Mouse (Mus musculus): ENCODE measurements at regions not wholly inside any gene's neighbourhood (a gene's known extent, or its start where the extent isn't known, plus 50 kb on each side); places are given as distances from the start of the nearest gene placed in this dataset.

GRCm38 (mm10) chr1:61263466-61263865, 285.7 kb downstream of the Icos start:
- Histone ChIP-seq H3K4me3 (replicated peaks; ENCODE audit: low read length) (no peak overlapping the region), H3K4me1 (replicated peaks; ENCODE audit: control insufficient read depth, insufficient read depth, low read length) (peaks cover 26% of the 10 kb centered on the region; the same call in 1 of the 2 replicates), H3K9me3 (ENCODE audit: control insufficient read depth, low read length) (no peaks in the 10 kb centered on the region), H3K36me3 (replicated peaks; ENCODE audit: control insufficient read depth, insufficient read depth) (no peaks in the 10 kb centered on the region), H3K4me2 (replicated peaks) (no peak overlapping the region), H3K27ac (no peak overlapping the region), H3K27me3 (ENCODE audit: control insufficient read depth, insufficient read depth, low read length) (no peaks in the 10 kb centered on the region), H3K9ac (no peak overlapping the region)
- DNase-seq (ENCODE audit: low spot score) (no peak), ATAC-seq (ENCODE audit: low FRiP score) (no peak)
- WGBS: 57% methylated on average over 10 of the region's 10 CpGs

DNA sequence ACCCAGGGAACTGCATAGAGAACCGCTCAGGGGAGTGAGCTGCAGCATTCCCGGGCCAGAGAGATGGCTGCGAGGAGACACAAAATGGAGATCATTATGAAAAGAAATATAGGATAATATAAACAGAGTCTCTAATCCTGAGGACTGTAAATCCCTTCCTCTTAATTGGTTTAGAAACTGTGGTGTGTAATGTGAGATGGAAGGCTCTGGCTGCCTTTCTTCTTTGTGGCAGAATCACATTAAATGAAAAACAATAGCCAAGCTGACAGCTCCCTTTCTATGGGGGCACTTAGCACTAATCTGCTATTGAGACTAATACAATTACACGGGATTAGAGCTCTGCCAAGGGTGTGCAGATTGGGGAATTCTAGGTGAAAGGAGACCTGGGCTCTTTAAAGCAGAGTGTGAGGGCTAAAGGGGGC, 288.0 kb downstream of the Icos start:
- no peaks in the 10 kb centered on the region for H3K36me3 ChIP-seq (replicated peaks; ENCODE audit: control insufficient read depth, insufficient read depth)
- H3K4me2 ChIP-seq (replicated peaks): no peak overlapping the region
- peak overlapping the region; percentile 32 for H3K27ac ChIP-seq
- DNase-seq (ENCODE audit: low spot score) (peak; percentile 36), ATAC-seq (ENCODE audit: low FRiP score) (peak; percentile 60; the same call in 1 of the 2 replicates)
- 7% methylated on average over 4 of the region's 4 CpGs for WGBS
- H3K9me3 ChIP-seq (ENCODE audit: control insufficient read depth, low read length): no peaks in the 10 kb centered on the region
- no peak overlapping the region for H3K9ac ChIP-seq
- peaks cover 26% of the 10 kb centered on the region; the same call in 1 of the 2 replicates for H3K4me1 ChIP-seq (replicated peaks; ENCODE audit: control insufficient read depth, insufficient read depth, low read length)
- no peak overlapping the region for H3K4me3 ChIP-seq (replicated peaks; ENCODE audit: low read length)
- no peaks in the 10 kb centered on the region for H3K27me3 ChIP-seq (ENCODE audit: control insufficient read depth, insufficient read depth, low read length)

GRCm38 (mm10) chr1:61273843-61274242, 296.1 kb downstream of the Icos start:
- Histone ChIP-seq H3K9me3 (ENCODE audit: control insufficient read depth, low read length) (no peaks in the 10 kb centered on the region), H3K4me3 (replicated peaks; ENCODE audit: low read length) (no peak overlapping the region), H3K9ac (no peak overlapping the region), H3K27me3 (ENCODE audit: control insufficient read depth, insufficient read depth, low read length) (no peaks in the 10 kb centered on the region), H3K4me1 (replicated peaks; ENCODE audit: control insufficient read depth, insufficient read depth, low read length) (no peaks in the 10 kb centered on the region), H3K4me2 (replicated peaks) (no peak overlapping the region), H3K27ac (no peak overlapping the region), H3K36me3 (replicated peaks; ENCODE audit: control insufficient read depth, insufficient read depth) (no peaks in the 10 kb centered on the region)
- 76% methylated on average over 4 of the region's 4 CpGs for WGBS
- no peak for DNase-seq (ENCODE audit: low spot score)
- no peak for ATAC-seq (ENCODE audit: low FRiP score)

DNA sequence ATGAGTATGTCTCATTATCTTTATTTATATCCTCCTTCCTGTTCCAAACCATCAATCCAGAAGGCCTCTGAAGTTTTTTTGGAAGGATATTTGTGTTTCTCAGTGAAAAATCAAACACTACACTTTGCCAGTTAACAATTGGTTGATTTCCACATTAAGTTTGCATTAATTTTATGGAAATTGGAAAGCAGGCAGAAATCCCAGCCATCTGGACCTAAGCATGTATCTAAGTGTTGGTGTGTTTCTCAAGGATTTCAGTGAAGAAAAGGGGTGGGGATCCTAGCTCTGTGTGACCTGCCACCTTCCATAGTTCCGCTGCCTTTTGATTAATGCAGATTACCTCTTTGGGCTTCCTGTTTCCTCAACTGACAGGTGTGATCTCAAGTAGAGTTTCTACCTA, 296.5 kb downstream of the Icos start:
- H3K9ac ChIP-seq: no peak overlapping the region
- no peak for DNase-seq (ENCODE audit: low spot score)
- no peak for ATAC-seq (ENCODE audit: low FRiP score)
- H3K4me1 ChIP-seq (replicated peaks; ENCODE audit: control insufficient read depth, insufficient read depth, low read length): no peaks in the 10 kb centered on the region
- no peaks in the 10 kb centered on the region for H3K27me3 ChIP-seq (ENCODE audit: control insufficient read depth, insufficient read depth, low read length)
- no peaks in the 10 kb centered on the region for H3K9me3 ChIP-seq (ENCODE audit: control insufficient read depth, low read length)
- H3K27ac ChIP-seq: no peak overlapping the region
- H3K4me3 ChIP-seq (replicated peaks; ENCODE audit: low read length): no peak overlapping the region
- H3K36me3 ChIP-seq (replicated peaks; ENCODE audit: control insufficient read depth, insufficient read depth): no peaks in the 10 kb centered on the region
- WGBS: 85% methylated on average over 1 of the region's 1 CpGs
- no peak overlapping the region for H3K4me2 ChIP-seq (replicated peaks)

DNA sequence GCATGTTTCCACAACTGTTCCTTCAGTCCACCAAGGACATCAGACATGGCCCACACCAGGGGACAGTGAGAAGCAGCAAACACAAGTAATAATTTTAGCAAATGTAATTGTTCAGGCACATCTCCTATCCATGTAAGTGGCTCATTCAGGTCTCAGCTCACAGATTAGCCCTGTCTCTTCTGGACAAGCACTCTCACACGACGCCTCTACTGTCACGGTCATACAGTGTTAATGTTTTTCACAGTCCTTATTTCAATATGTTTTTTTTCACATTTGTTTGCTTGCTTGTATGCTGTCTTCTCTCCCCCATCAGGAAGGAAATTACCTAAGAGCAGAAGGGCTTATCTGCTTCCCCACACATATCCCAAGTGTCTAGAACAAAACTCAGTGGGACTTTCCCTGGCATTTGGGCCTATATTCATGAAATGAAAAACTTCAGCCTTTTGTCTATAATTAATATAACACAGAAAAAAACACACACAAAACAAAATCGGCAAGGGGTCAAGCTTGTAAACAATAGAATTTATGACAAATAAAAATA, 299.5 kb downstream of the Icos start:
- no peak for DNase-seq (ENCODE audit: low spot score)
- Histone ChIP-seq H3K9me3 (ENCODE audit: control insufficient read depth, low read length) (no peaks in the 10 kb centered on the region), H3K27me3 (ENCODE audit: control insufficient read depth, insufficient read depth, low read length) (no peaks in the 10 kb centered on the region), H3K9ac (no peak overlapping the region), H3K4me3 (replicated peaks; ENCODE audit: low read length) (no peak overlapping the region), H3K4me1 (replicated peaks; ENCODE audit: control insufficient read depth, insufficient read depth, low read length) (no peaks in the 10 kb centered on the region), H3K36me3 (replicated peaks; ENCODE audit: control insufficient read depth, insufficient read depth) (no peaks in the 10 kb centered on the region), H3K27ac (no peak overlapping the region), H3K4me2 (replicated peaks) (no peak overlapping the region)
- ATAC-seq (ENCODE audit: low FRiP score): no peak
- 85% methylated on average over 4 of the region's 4 CpGs for WGBS

- Histone ChIP-seq H3K4me2 (replicated peaks) (no peak overlapping the region), H3K27me3 (ENCODE audit: control insufficient read depth, insufficient read depth, low read length) (no peaks in the 10 kb centered on the region), H3K27ac (no peak overlapping the region), H3K4me1 (replicated peaks; ENCODE audit: control insufficient read depth, insufficient read depth, low read length) (no peaks in the 10 kb centered on the region), H3K36me3 (replicated peaks; ENCODE audit: control insufficient read depth, insufficient read depth) (no peaks in the 10 kb centered on the region), H3K9me3 (ENCODE audit: control insufficient read depth, low read length) (no peaks in the 10 kb centered on the region), H3K4me3 (replicated peaks; ENCODE audit: low read length) (no peak overlapping the region), H3K9ac (no peak overlapping the region)
- DNase-seq (ENCODE audit: low spot score) (no peak), ATAC-seq (ENCODE audit: low FRiP score) (no peak)
- 87% methylated on average over 3 of the region's 3 CpGs for WGBS
Observed at GRCm38 (mm10) chr1:61288185-61288584, 310.5 kb downstream of the Icos start.

DNA sequence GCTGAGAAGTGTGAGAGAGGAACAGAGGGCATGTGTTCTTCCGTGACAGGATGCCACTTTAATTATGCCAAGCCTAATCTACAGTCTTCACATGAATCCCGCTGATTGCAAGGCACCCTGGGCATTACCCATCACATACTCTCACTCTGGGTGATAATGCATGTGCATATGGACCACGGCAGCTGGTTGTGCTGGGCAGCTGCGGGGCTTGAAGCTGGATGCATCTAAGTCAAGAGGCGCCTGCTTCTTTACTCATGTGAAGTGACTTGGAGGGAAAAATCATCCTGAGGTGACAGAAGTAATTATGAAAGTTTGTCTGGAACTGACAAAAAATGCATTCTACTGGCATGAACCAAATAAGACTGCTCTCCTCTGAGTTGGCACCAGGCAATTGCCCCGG, 311.2 kb downstream of the Icos start:
- 86% methylated on average over 6 of the region's 6 CpGs for WGBS
- no peak overlapping the region for H3K27ac ChIP-seq
- H3K4me3 ChIP-seq (replicated peaks; ENCODE audit: low read length): no peak overlapping the region
- H3K4me2 ChIP-seq (replicated peaks): no peak overlapping the region
- peaks cover 6% of the 10 kb centered on the region; the same call in 1 of the 2 replicates for H3K4me1 ChIP-seq (replicated peaks; ENCODE audit: control insufficient read depth, insufficient read depth, low read length)
- no peak overlapping the region for H3K9ac ChIP-seq
- ATAC-seq (ENCODE audit: low FRiP score) (no peak), DNase-seq (ENCODE audit: low spot score) (no peak)
- no peaks in the 10 kb centered on the region for H3K9me3 ChIP-seq (ENCODE audit: control insufficient read depth, low read length)
- no peaks in the 10 kb centered on the region for H3K27me3 ChIP-seq (ENCODE audit: control insufficient read depth, insufficient read depth, low read length)
- H3K36me3 ChIP-seq (replicated peaks; ENCODE audit: control insufficient read depth, insufficient read depth): no peaks in the 10 kb centered on the region

DNA sequence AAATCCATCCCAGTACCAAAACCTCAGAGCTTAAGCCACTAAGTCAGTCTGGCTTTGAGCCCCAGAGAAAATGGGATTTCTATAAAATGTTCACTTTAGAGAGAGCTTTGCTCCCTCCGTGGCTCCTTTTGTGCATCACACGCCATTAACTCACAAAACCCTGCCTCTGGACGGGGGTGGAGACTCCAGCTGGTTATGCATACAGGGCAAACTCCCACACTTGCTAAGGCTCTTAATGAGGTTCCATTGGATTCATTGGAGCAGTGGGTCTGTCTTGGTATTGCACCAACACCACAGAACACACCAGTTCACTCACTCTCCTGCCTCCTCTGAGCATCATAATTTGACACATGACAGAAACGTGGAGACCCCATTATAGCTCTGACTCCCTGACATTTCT, 311.8 kb downstream of the Icos start:
- Histone ChIP-seq H3K4me3 (replicated peaks; ENCODE audit: low read length) (no peak overlapping the region), H3K9me3 (ENCODE audit: control insufficient read depth, low read length) (no peaks in the 10 kb centered on the region), H3K9ac (no peak overlapping the region), H3K36me3 (replicated peaks; ENCODE audit: control insufficient read depth, insufficient read depth) (no peaks in the 10 kb centered on the region), H3K4me2 (replicated peaks) (no peak overlapping the region), H3K4me1 (replicated peaks; ENCODE audit: control insufficient read depth, insufficient read depth, low read length) (peaks cover 6% of the 10 kb centered on the region; the same call in 1 of the 2 replicates), H3K27me3 (ENCODE audit: control insufficient read depth, insufficient read depth, low read length) (no peaks in the 10 kb centered on the region), H3K27ac (no peak overlapping the region)
- no peak for DNase-seq (ENCODE audit: low spot score)
- WGBS: 47% methylated on average over 4 of the region's 4 CpGs
- ATAC-seq (ENCODE audit: low FRiP score): no peak

DNA sequence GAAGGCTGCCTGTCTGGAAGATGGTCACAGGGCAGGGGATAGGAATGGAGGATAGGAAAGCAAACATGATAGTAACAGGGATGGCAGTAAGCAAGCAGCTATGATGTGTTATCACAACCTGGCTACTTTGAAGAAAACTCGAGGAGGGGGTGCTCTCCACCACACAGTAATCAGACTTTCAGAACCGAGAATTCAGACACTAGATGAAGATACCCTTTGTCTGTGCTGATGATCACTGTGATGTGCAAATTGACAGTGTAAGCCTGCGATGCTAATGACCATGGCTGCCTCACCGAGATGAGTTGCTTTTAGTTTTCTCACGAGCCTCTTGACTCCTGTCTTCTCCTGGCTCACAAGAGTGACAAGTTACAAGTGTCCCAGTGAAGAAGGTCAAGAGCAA, 315.4 kb downstream of the Icos start:
- Histone ChIP-seq H3K4me1 (replicated peaks; ENCODE audit: control insufficient read depth, insufficient read depth, low read length) (peaks cover 16% of the 10 kb centered on the region), H3K9me3 (ENCODE audit: control insufficient read depth, low read length) (no peaks in the 10 kb centered on the region), H3K36me3 (replicated peaks; ENCODE audit: control insufficient read depth, insufficient read depth) (no peaks in the 10 kb centered on the region), H3K9ac (no peak overlapping the region), H3K27me3 (ENCODE audit: control insufficient read depth, insufficient read depth, low read length) (no peaks in the 10 kb centered on the region), H3K4me2 (replicated peaks) (no peak overlapping the region), H3K27ac (0 out of 2 replicates have a peak overlapping the region, but pooled peaks have one; percentile 1), H3K4me3 (replicated peaks; ENCODE audit: low read length) (no peak overlapping the region)
- ATAC-seq (ENCODE audit: low FRiP score) (no peak), DNase-seq (ENCODE audit: low spot score) (no peak)
- 59% methylated on average over 5 of the region's 5 CpGs for WGBS

- WGBS: 85% methylated on average over 3 of the region's 3 CpGs
- Histone ChIP-seq H3K27me3 (ENCODE audit: control insufficient read depth, insufficient read depth, low read length) (no peaks in the 10 kb centered on the region), H3K9me3 (ENCODE audit: control insufficient read depth, low read length) (no peaks in the 10 kb centered on the region), H3K9ac (no peak overlapping the region), H3K4me1 (replicated peaks; ENCODE audit: control insufficient read depth, insufficient read depth, low read length) (peaks cover 35% of the 10 kb centered on the region), H3K27ac (no peak overlapping the region), H3K4me3 (replicated peaks; ENCODE audit: low read length) (no peak overlapping the region), H3K4me2 (replicated peaks) (no peak overlapping the region), H3K36me3 (replicated peaks; ENCODE audit: control insufficient read depth, insufficient read depth) (no peaks in the 10 kb centered on the region)
- DNase-seq (ENCODE audit: low spot score): no peak
- no peak for ATAC-seq (ENCODE audit: low FRiP score)
Observed at GRCm38 (mm10) chr1:61295219-61295618, 317.5 kb downstream of the Icos start.

Measured in hindbrain, embryonic 14.5 days (tissue).